Mouse (Mus musculus) monocyte, adult 2 months (primary cell): ENCODE measurements at regions not wholly inside any gene's neighbourhood (a gene's known extent, or its start where the extent isn't known, plus 50 kb on each side); places are given as distances from the start of the nearest gene placed in this dataset.

Source experiments
- DNase-seq, 2 experiments: peaks; one replicate each; pipeline ENCODE4 v3.0.0; 2022; ENCODE audit warnings: low spot score in 2 of 2, low read depth in 1 of 2

DNA sequence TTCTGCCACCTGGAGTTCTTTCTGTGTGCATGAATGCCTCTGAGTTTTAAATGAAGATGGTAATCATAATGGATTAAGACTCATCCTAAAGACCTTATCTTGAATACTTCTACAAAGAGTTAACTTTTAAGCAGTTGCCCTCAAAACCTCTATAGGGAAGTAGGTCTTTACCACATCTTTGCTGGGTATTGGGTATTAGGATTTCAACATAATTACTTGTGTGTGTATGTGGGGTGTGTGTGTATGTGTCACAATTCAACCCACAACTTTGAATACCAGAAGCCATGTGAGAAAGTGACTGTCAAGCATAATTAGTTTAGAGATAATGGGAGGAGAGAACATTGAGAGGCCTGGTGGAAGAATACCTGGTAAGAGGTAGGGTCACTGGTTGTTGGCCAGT, 111.3 kb upstream of the Trpm3 start:
- no peak for DNase-seq

GRCm38 (mm10) chr19:22047657-22048056, 91.2 kb upstream of the Trpm3 start:
- no peak for DNase-seq

- no peak for DNase-seq
Observed at GRCm38 (mm10) chr19:22066302-22066701, 72.5 kb upstream of the Trpm3 start.

- DNase-seq = no peak
Observed at GRCm38 (mm10) chr19:22070246-22071030, 68.4 kb upstream of the Trpm3 start.

DNA sequence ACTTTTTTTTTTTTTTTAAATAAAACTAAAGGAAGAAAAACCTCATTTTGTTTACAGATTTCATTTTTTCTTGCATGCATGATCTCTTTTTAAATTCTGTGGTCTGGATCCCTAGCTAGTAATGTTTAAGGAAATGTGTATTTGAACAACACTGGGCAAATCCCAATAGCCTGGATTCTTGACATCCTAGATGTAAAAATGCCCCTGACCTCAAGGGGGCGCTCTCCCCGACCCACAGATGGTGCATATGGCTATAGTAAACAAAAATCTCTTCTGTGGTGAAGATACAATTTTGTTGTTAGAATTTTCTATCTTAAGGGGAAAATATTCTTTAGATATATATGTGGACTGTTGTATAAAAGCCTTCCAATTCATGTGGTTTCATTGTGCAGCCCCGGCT, 67.1 kb upstream of the Trpm3 start:
- no peak for DNase-seq

- no peak for DNase-seq
Observed at GRCm38 (mm10) chr19:22074042-22074441, 64.8 kb upstream of the Trpm3 start.

DNA sequence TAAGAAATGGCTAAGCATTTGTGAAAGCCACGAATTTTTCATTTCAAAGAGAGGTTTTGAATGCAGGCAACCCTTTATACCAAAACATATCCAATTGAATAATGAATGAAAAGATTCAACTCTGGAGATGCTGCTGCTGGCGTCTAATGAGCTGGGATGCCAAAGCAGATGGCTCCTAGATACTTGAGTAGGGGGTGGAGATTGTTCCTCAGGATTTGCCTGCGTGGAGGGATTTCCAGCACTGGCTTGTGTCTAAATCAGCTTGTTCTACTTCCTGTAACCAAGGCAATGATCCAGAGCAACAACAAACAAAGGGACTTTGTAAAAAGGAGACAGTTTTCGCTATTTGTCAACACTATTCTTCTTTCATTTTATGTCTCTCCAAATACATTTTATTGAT, 57.4 kb upstream of the Trpm3 start:
- no peak for DNase-seq
